Mouse (Mus musculus) limb, embryonic 14.5 days (tissue): ENCODE measurements at regions not wholly inside any gene's neighbourhood (a gene's known extent, or its start where the extent isn't known, plus 50 kb on each side); places are given as distances from the start of the nearest gene placed in this dataset.

ENCODE experiments used
- ATAC-seq: fragments of 200-750 bp; cut with Nextera tagmentation; 2 replicates; pipeline ENCODE4 v1.8.0; 2017; ENCODE audit warnings: low read depth, moderate number of reproducible peaks, moderate TSS enrichment; ENCODE audit not compliant: low FRiP score
- DNase-seq: peaks from one replicate; pipeline ENCODE4 v3.0.0-alpha.2; 2015; ENCODE audit warnings: low spot score
- H3K27ac ChIP-seq: fragments of 300-500 bp; sonication (generic); replicated peaks from 2 replicates; pipeline ENCODE4 v1.5.1; 2014; ENCODE audit warnings: low read depth, mild to moderate bottlenecking, low read length, moderate library complexity, mixed read lengths
- H3K27me3 ChIP-seq: fragments of 300-500 bp; sonication (generic); 2 replicates; pipeline ENCODE4 v1.6.1; 2014; ENCODE audit warnings: low read length, mixed read lengths; ENCODE audit not compliant: control insufficient read depth, insufficient read depth
- H3K36me3 ChIP-seq: fragments of 300-500 bp; sonication (generic); 2 replicates; pipeline ENCODE4 v1.6.1; 2014; ENCODE audit warnings: mild to moderate bottlenecking, low read length, moderate library complexity, mixed read lengths; ENCODE audit not compliant: control insufficient read depth, insufficient read depth
- H3K4me1 ChIP-seq: fragments of 300-500 bp; sonication (generic); 2 replicates; pipeline ENCODE4 v1.6.1; 2014; ENCODE audit warnings: antibody characterized with exemption, low read length, mixed read lengths; ENCODE audit not compliant: control insufficient read depth, insufficient read depth
- H3K4me2 ChIP-seq: fragments of 300-500 bp; sonication (generic); replicated peaks from 2 replicates; pipeline ENCODE4 v1.6.1; 2014; ENCODE audit warnings: low read depth, mild to moderate bottlenecking, low read length, moderate library complexity; ENCODE audit not compliant: severe bottlenecking
- H3K4me3 ChIP-seq: fragments of 300-500 bp; sonication (generic); replicated peaks from 2 replicates; pipeline ENCODE4 v1.5.1; 2014; ENCODE audit warnings: low read length
- H3K9ac ChIP-seq: fragments of 300-500 bp; sonication (generic); 2 replicates; pipeline ENCODE4 v1.6.1; 2014; ENCODE audit warnings: mild to moderate bottlenecking, low read depth, low read length, moderate library complexity; ENCODE audit not compliant: severe bottlenecking
- H3K9me3 ChIP-seq: fragments of 300-500 bp; sonication (generic); 2 replicates; pipeline ENCODE4 v1.6.1; 2016; ENCODE audit warnings: low read length; ENCODE audit not compliant: control insufficient read depth
- POLR2A ChIP-seq: fragments of 200-500 bp; IDR thresholded peaks from 2 replicates; pipeline ENCODE4 v1.8.0; 2012; ENCODE audit warnings: inconsistent platforms, mild to moderate bottlenecking, moderate library complexity, borderline replicate concordance; ENCODE audit not compliant: insufficient read depth, insufficient read length; ENCODE audit errors: extremely low read depth
- WGBS: fragments of 180-500 bp; shearing (Covaris S2); extraction: QIAGEN DNeasy Blood & Tissue Kit; methylation state at CpG from one replicate; pipeline ENCODE4 v1.1.7; 2014; 5-methylcytosine and 5-hydroxymethylcytosine counted together

- no peak for ATAC-seq
- peaks cover 1% of the 10 kb centered on the region for H3K4me1 ChIP-seq
- DNase-seq: no peak
- H3K27me3 ChIP-seq: no peaks in the 10 kb centered on the region
- no peaks in the 10 kb centered on the region for H3K36me3 ChIP-seq
- H3K27ac ChIP-seq: no peak overlapping the region
- TF ChIP-seq POLR2A: no peak
- no peaks in the 10 kb centered on the region for H3K9me3 ChIP-seq
- WGBS: 82% methylated on average over 3 of the region's 3 CpGs
- H3K4me2 ChIP-seq: no peak overlapping the region
- no peak overlapping the region for H3K9ac ChIP-seq
- no peak overlapping the region for H3K4me3 ChIP-seq
Observed at GRCm38 (mm10) chr1:105184470-105184869, 172.0 kb downstream of the Rnf152 start.

- Histone ChIP-seq H3K27ac (no peak overlapping the region), H3K9me3 (no peaks in the 10 kb centered on the region), H3K4me3 (no peak overlapping the region), H3K27me3 (no peaks in the 10 kb centered on the region), H3K9ac (no peak overlapping the region), H3K4me2 (no peak overlapping the region), H3K4me1 (peaks cover 22% of the 10 kb centered on the region), H3K36me3 (no peaks in the 10 kb centered on the region)
- DNase-seq: peak; percentile 75
- no peak for TF ChIP-seq POLR2A
- 39% methylated on average over 3 of the region's 3 CpGs for WGBS
- ATAC-seq: peak; percentile 71
Observed at GRCm38 (mm10) chr1:105179371-105179823, 177.1 kb downstream of the Rnf152 start.

GRCm38 (mm10) chr1:105178773-105179172 lies 177.7 kb downstream of the Rnf152 start:
- TF ChIP-seq POLR2A: no peak
- ATAC-seq: no peak
- H3K4me1 ChIP-seq: peaks cover 22% of the 10 kb centered on the region
- no peaks in the 10 kb centered on the region for H3K36me3 ChIP-seq
- H3K4me3 ChIP-seq: no peak overlapping the region
- no peak overlapping the region for H3K9ac ChIP-seq
- no peak overlapping the region for H3K27ac ChIP-seq
- H3K4me2 ChIP-seq: no peak overlapping the region
- no peaks in the 10 kb centered on the region for H3K27me3 ChIP-seq
- no peaks in the 10 kb centered on the region for H3K9me3 ChIP-seq
- WGBS: 18% methylated on average over 6 of the region's 6 CpGs
- no peak for DNase-seq

- DNase-seq (no peak), ATAC-seq (no peak)
- H3K9ac ChIP-seq: no peak overlapping the region
- H3K4me1 ChIP-seq: peaks cover 22% of the 10 kb centered on the region
- TF ChIP-seq POLR2A: no peak
- H3K27ac ChIP-seq: no peak overlapping the region
- no peak overlapping the region for H3K4me2 ChIP-seq
- no peaks in the 10 kb centered on the region for H3K9me3 ChIP-seq
- no peaks in the 10 kb centered on the region for H3K36me3 ChIP-seq
- 33% methylated on average over 2 of the region's 2 CpGs for WGBS
- no peaks in the 10 kb centered on the region for H3K27me3 ChIP-seq
- H3K4me3 ChIP-seq: no peak overlapping the region
Observed at GRCm38 (mm10) chr1:105177938-105178337, 178.6 kb downstream of the Rnf152 start.

- 71% methylated on average over 10 of the region's 10 CpGs for WGBS
Observed at GRCm38 (mm10) chr1:105177015-105177762, 179.3 kb downstream of the Rnf152 start.

GRCm38 (mm10) chr1:105170979-105171378 lies 185.5 kb downstream of the Rnf152 start:
- 94% methylated on average over 1 of the region's 1 CpGs for WGBS
- no peaks in the 10 kb centered on the region for H3K36me3 ChIP-seq
- DNase-seq (no peak), ATAC-seq (no peak)
- H3K27ac ChIP-seq: no peak overlapping the region
- H3K9me3 ChIP-seq: no peaks in the 10 kb centered on the region
- TF ChIP-seq POLR2A: no peak
- H3K4me1 ChIP-seq: no peaks in the 10 kb centered on the region
- H3K9ac ChIP-seq: no peak overlapping the region
- H3K4me3 ChIP-seq: no peak overlapping the region
- H3K27me3 ChIP-seq: no peaks in the 10 kb centered on the region
- no peak overlapping the region for H3K4me2 ChIP-seq

More at GRCm38 (mm10) chr1:105177015-105177762, 179.3 kb downstream of the Rnf152 start:
- Histone ChIP-seq H3K4me2 (no peak overlapping the region), H3K4me3 (no peak overlapping the region), H3K9me3 (no peaks in the 10 kb centered on the region), H3K36me3 (no peaks in the 10 kb centered on the region), H3K9ac (no peak overlapping the region), H3K27ac (no peak overlapping the region), H3K27me3 (no peaks in the 10 kb centered on the region), H3K4me1 (peaks cover 22% of the 10 kb centered on the region)
- TF ChIP-seq POLR2A: no peak
- ATAC-seq (no peak), DNase-seq (no peak)
